Mouse (Mus musculus) spleen, adult 2 months (tissue): ENCODE measurements around the gene 1700016D06Rik.

Experiments
- CTCF ChIP-seq: fragments of 200-500 bp; IDR thresholded peaks from 2 replicates; pipeline ENCODE4 v1.5.1; 2011; ENCODE audit warnings: mild to moderate bottlenecking, inconsistent platforms; ENCODE audit not compliant: insufficient read depth, insufficient read length, insufficient replicate concordance; ENCODE audit errors: extremely low read depth
- POLR2A ChIP-seq: fragments of 200-500 bp; IDR thresholded peaks from 2 replicates; pipeline ENCODE4 v1.6.1; 2011; ENCODE audit warnings: low read depth, low read length, inconsistent platforms

GRCm38 (mm10) chr8:11712244-11712643 lies 11.4 kb upstream of the 1700016D06Rik start:
- TF ChIP-seq CTCF = no peak
- no peak for TF ChIP-seq POLR2A
